Comparison of ENCODE assay signal across 8 mouse cellular contexts in genomic region chr4:127021989-127022626, GRCm38 (mm10). TPM values are rescaled to one million over a fixed set of nuclear protein-coding genes. Genes with fewer than 3 reads are reported as not detected.
DNase-seq lines count a peak whose midpoint lies in the region; ATAC-seq and TF ChIP-seq lines count a peak whose summit lies in the region.

No protein-coding gene starts in this region.

- peak overlapping the region; percentile 99 for H3K27ac ChIP-seq in ES-E14 (ENCODE audit: insufficient read depth, low read depth, low read length, poor library complexity, severe bottlenecking)
- peak overlapping the region; percentile 98 for H3K27ac ChIP-seq in forebrain, embryonic 16.5 days (ENCODE audit: low read length)
- H3K27ac ChIP-seq in lung, embryonic 15.5 days = peak overlapping the region; percentile 98

- peak overlapping the region; percentile 99 to 100 for H3K4me3 ChIP-seq in ES-E14 (ENCODE audit: insufficient read depth in 1 of 2, low read depth in 1 of 2, low read length in 2 of 2, poor library complexity in 1 of 2, severe bottlenecking in 1 of 2)
- H3K4me3 ChIP-seq in forebrain, embryonic 16.5 days (replicated peaks; ENCODE audit: low read length) = peak overlapping the region; percentile 97
- H3K4me3 ChIP-seq in lung, embryonic 15.5 days = peak overlapping the region; percentile 97

- peaks cover 39% of the 10 kb centered on the region for H3K36me3 ChIP-seq in ES-E14 (ENCODE audit: control insufficient read depth, insufficient read depth, low read length, poor library complexity, severe bottlenecking)
- peaks cover 10% of the 10 kb centered on the region for H3K36me3 ChIP-seq in forebrain, embryonic 16.5 days (ENCODE audit: control insufficient read depth, insufficient read depth)
- peaks cover 34% of the 10 kb centered on the region for H3K36me3 ChIP-seq in lung, embryonic 15.5 days

- peak overlapping the region; percentile 100 for H3K9ac ChIP-seq in ES-E14 (ENCODE audit: insufficient read depth, low read depth, low read length, poor library complexity, severe bottlenecking)
- peak overlapping the region; percentile 100 for H3K9ac ChIP-seq in forebrain, embryonic 16.5 days (replicated peaks; ENCODE audit: low read depth, low read length)
- H3K9ac ChIP-seq in lung, embryonic 15.5 days = peak overlapping the region; percentile 100

- ATAC-seq in forebrain, embryonic 16.5 days = peak; percentile 66
- ATAC-seq in lung, embryonic 15.5 days (ENCODE audit: borderline replicate concordance, extremely low read depth, low FRiP score, low TSS enrichment) = peak; percentile 65

- H3K27me3 ChIP-seq in forebrain, embryonic 16.5 days (replicated peaks; ENCODE audit: control insufficient read depth, insufficient read depth, low read length) = no peaks in the 10 kb centered on the region
- H3K27me3 ChIP-seq in lung, embryonic 15.5 days = no peaks in the 10 kb centered on the region

- no peaks in the 10 kb centered on the region for H3K9me3 ChIP-seq in ES-E14 (ENCODE audit: control insufficient read depth, insufficient read depth, low read depth, low read length)
- no peaks in the 10 kb centered on the region for H3K9me3 ChIP-seq in forebrain, embryonic 16.5 days (ENCODE audit: control insufficient read depth, low read length)
- no peaks in the 10 kb centered on the region for H3K9me3 ChIP-seq in lung, embryonic 15.5 days

- intact Hi-C loops in heart, postnatal 36 days (cut with DNase I) = loop anchor here (5.0 to 10.0 kb wide), 2 partner anchors 40 to 223 kb away; partner anchors contain the start of genes Smim12 and Zmym1

- 0% methylated on average over 50 of the region's 53 CpGs for WGBS in forebrain, embryonic 16.5 days
- WGBS in lung, embryonic 15.5 days = under 1% methylated on average over 53 of the region's 53 CpGs

- in situ Hi-C loops in ES-E14 (cut with MboI; ENCODE audit: low sequenced_read_pairs in 2 of 2, unreplicated experiment in 2 of 2) = no loop called here

- DNase-seq in ES-E14 (ENCODE audit: low read depth, low spot score) = peak; percentile 75
- peak; percentile 89 for DNase-seq in cerebellum, adult 11-12 months
- DNase-seq in heart, postnatal 36 days = peak; percentile 86 to 89
- peak; percentile 74 to 77 for DNase-seq in layer of hippocampus, adult 8-10 months (ENCODE audit: low spot score in 2 of 2)
- DNase-seq in ovary, adult 18-20 months (ENCODE audit: low spot score) = peak; percentile 79
- peak; percentile 94 for DNase-seq in thymus, postnatal 0 days (ENCODE audit: low spot score)

- H3K4me1 ChIP-seq in ES-E14 (ENCODE audit: control insufficient read depth in 2 of 2, insufficient read depth in 2 of 2, low read length in 2 of 2, poor library complexity in 1 of 2) = peaks cover 0 to 2% of the 10 kb centered on the region in 2 experiments; a peak in 1 of 4 replicates
- peaks cover 28% of the 10 kb centered on the region for H3K4me1 ChIP-seq in forebrain, embryonic 16.5 days (replicated peaks; ENCODE audit: control insufficient read depth, insufficient read depth, low read length)
- H3K4me1 ChIP-seq in lung, embryonic 15.5 days = peaks cover 25% of the 10 kb centered on the region

- H3K4me2 ChIP-seq in forebrain, embryonic 16.5 days (ENCODE audit: low read length) = peak overlapping the region; percentile 99
- H3K4me2 ChIP-seq in lung, embryonic 15.5 days = peak overlapping the region; percentile 83

TF ChIP-seq in ES-E14, 5 proteins besides CTCF, POLR2A, EP300 and RAD21:
- TF ChIP-seq CHD2 (IDR thresholded peaks at IDR 0.05; ENCODE audit: low read depth, low read length) = no peak
- TF ChIP-seq MAFK (IDR thresholded peaks at IDR 0.05; ENCODE audit: insufficient read depth, low read depth, low read length) = no peak
- peak; percentile 86 for TF ChIP-seq ZNF384 (IDR thresholded peaks at IDR 0.05; ENCODE audit: low read depth, low read length)
- TF ChIP-seq HCFC1 (IDR thresholded peaks at IDR 0.05; ENCODE audit: borderline replicate concordance, insufficient read depth, low read length) = peak; percentile 58; the same call in 1 of the 2 replicates
- TF ChIP-seq ZC3H11A (IDR thresholded peaks at IDR 0.05; ENCODE audit: borderline replicate concordance, low read depth, low read length) = no peak; the same call in 1 of the 2 replicates

RNA-seq across cellular contexts. Expression of gene Sfpq, which starts 1.0 kb away (rescaled TPM):
- 337 and 384 TPM in 2 replicates for total RNA-seq in ES-E14 (2012; rRNA removed)
- 86.8 and 96.0 TPM in 2 replicates for polyA plus RNA-seq in forebrain, embryonic 16.5 days (2015; fragmentation: Nextera tagmentation; extraction: Ambion mirVana)
- 10 to 100 TPM; 72.2 to 78.2 TPM for total RNA-seq in heart, postnatal 36 days (2021)
- 100 to 1,000 TPM; 208 to 316 (median 265) TPM for total RNA-seq in layer of hippocampus, adult 8-10 months (2022)
- polyA plus RNA-seq in lung, embryonic 15.5 days (2015; fragmentation: Nextera tagmentation; extraction: Ambion mirVana) = 88.5 and 93.7 TPM in 2 replicates
- 112 and 127 TPM in 2 replicates for polyA plus RNA-seq in thymus, postnatal 0 days (2015; fragmentation: Nextera tagmentation; extraction: Ambion mirVana)

RNA-seq across cellular contexts. Expression of gene Zmym1, which starts 38.8 kb away (rescaled TPM):
- total RNA-seq in ES-E14 (2012; rRNA removed) = 42.9 and 56.8 TPM in 2 replicates
- polyA plus RNA-seq in forebrain, embryonic 16.5 days (2015; fragmentation: Nextera tagmentation; extraction: Ambion mirVana) = 32.1 and 37.5 TPM in 2 replicates
- 1 to 10 TPM; 5.2 to 5.9 TPM for total RNA-seq in heart, postnatal 36 days (2021)
- total RNA-seq in layer of hippocampus, adult 8-10 months (2022) = 10 to 100 TPM; 10.6 to 20.5 (median 14.6) TPM
- 19.1 and 20.1 TPM in 2 replicates for polyA plus RNA-seq in lung, embryonic 15.5 days (2015; fragmentation: Nextera tagmentation; extraction: Ambion mirVana)
- polyA plus RNA-seq in thymus, postnatal 0 days (2015; fragmentation: Nextera tagmentation; extraction: Ambion mirVana) = 27.0 and 27.7 TPM in 2 replicates

RNA-seq across cellular contexts. Expression of gene Zmym4, which starts 54.2 kb away (rescaled TPM):
- total RNA-seq in ES-E14 (2012; rRNA removed) = 40.5 and 44.0 TPM in 2 replicates
- polyA plus RNA-seq in forebrain, embryonic 16.5 days (2015; fragmentation: Nextera tagmentation; extraction: Ambion mirVana) = 30.6 and 31.1 TPM in 2 replicates
- total RNA-seq in heart, postnatal 36 days (2021) = 10 to 100 TPM; 19.8 to 20.8 TPM
- 10 to 100 TPM; 52.0 to 64.4 (median 55.9) TPM for total RNA-seq in layer of hippocampus, adult 8-10 months (2022)
- polyA plus RNA-seq in lung, embryonic 15.5 days (2015; fragmentation: Nextera tagmentation; extraction: Ambion mirVana) = 18.0 and 18.2 TPM in 2 replicates
- 12.0 and 14.3 TPM in 2 replicates for polyA plus RNA-seq in thymus, postnatal 0 days (2015; fragmentation: Nextera tagmentation; extraction: Ambion mirVana)

RNA-seq across cellular contexts. Expression of gene Zmym6, which starts 55.1 kb away (rescaled TPM):
- 18.1 and 18.2 TPM in 2 replicates for total RNA-seq in ES-E14 (2012; rRNA removed)
- 36.3 and 38.8 TPM in 2 replicates for polyA plus RNA-seq in forebrain, embryonic 16.5 days (2015; fragmentation: Nextera tagmentation; extraction: Ambion mirVana)
- 1 to 10 TPM; 8.0 to 8.9 TPM for total RNA-seq in heart, postnatal 36 days (2021)
- total RNA-seq in layer of hippocampus, adult 8-10 months (2022) = 10 to 100 TPM; 36.7 to 50.5 (median 39.0) TPM
- 15.0 and 17.3 TPM in 2 replicates for polyA plus RNA-seq in lung, embryonic 15.5 days (2015; fragmentation: Nextera tagmentation; extraction: Ambion mirVana)
- 11.0 and 11.1 TPM in 2 replicates for polyA plus RNA-seq in thymus, postnatal 0 days (2015; fragmentation: Nextera tagmentation; extraction: Ambion mirVana)

Comparison
In these comparisons a context has a peak if more than half of its experiments do, and no peak if none do; other contexts are left out.
1. Peak in every context shown above with its lines: DNase-seq, ATAC-seq, H3K4me3 ChIP-seq and H3K27ac ChIP-seq.